Mouse (Mus musculus) large intestine, adult 2 months (tissue): ENCODE results near the gene Ap2a2. TPM values are rescaled to one million over a fixed set of nuclear protein-coding genes. Genes with fewer than 3 reads are reported as not detected.
"Not testable (repeated sequence)": the region's sequence is repeated elsewhere in the genome, so short reads cannot be mapped to it uniquely, and the experiment has no call there.

Source experiments
- DNase-seq: peaks from one replicate; pipeline ENCODE4 v3.0.0-alpha.2; 2012; ENCODE audit warnings: low read depth, low spot score
- WGBS: fragments of 180-500 bp; shearing (Covaris S2); methylation state at CpG from one replicate; pipeline ENCODE4 v1.1.7; 2018; 5-methylcytosine and 5-hydroxymethylcytosine counted together
- polyA plus RNA-seq: library from polyadenylated mRNA; depleted of rRNA; stranded (reverse); fragments of >200 nt; gene quantifications from 2 replicates; pipeline ENCODE4 v1.2.3, GENCODE M21; 2012

The Ap2a2 gene
- polyA plus RNA-seq, 1 experiment, result 66.6 TPM

DNA sequence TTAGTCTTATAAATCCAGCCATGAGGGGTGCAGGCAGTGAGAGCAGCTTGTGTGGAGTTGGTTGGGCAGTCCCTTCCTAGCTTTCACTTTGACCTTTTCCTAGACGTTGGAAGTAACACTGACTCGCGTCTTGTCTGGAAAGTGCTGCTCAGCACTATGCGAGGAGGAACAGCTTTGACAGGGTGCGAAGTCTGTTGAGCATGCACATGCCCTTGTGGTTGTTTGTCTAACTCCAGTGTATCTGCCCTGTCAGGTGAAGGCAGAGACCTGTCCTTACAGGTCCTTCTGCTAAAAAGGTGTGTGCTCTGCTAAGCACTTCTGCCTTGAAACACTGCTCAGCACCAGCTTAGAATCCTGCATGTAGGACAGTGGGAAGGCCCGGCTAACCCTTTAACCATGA lies 26.9 kb downstream of the Ap2a2 start:
- WGBS, result 74% methylated on average over 6 of the region's 6 CpGs
- no peak for DNase-seq

DNA sequence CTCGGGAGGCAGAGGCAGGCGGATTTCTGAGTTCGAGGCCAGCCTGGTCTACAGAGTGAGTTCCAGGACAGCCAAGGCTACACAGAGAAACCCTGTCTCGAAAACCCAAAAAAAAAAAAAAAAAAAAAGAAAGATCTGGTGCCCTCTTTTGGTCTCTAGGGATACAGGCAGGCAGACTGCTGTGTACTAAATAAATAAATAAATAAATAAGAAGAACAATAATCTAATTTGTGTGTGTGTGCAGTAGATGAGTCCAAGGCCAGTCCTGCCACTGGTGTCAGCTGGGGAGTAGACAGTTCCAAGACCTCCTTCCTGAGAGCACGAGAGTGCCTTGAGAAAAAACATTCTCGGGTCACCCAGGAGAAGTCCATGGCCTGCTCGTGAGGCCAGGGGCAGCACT lies 28.3 kb downstream of the Ap2a2 start:
- WGBS, result 95% methylated on average over 6 of the region's 7 CpGs
- not testable (repeated sequence) for DNase-seq

DNA sequence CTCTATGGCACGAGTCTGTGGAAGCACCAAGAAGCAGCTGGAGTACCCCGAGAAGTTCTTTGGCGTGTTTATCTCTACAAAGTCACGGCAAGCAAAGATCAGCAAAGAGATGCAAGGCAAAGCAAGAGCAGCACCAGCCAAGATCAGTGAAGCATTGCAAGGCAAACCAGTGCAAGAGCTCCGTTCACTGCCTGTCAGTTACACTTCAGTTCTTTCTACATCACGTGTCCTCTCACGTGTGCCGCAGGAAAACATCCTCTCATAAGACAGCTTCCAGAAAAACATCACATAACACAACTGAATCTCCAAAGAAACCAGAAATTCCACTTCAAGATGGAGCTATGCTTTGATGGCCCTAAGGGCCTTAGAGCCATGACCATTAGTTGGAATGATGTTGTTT lies 29.0 kb downstream of the Ap2a2 start:
- DNase-seq, result no peak
- WGBS, result 94% methylated on average over 8 of the region's 8 CpGs

DNA sequence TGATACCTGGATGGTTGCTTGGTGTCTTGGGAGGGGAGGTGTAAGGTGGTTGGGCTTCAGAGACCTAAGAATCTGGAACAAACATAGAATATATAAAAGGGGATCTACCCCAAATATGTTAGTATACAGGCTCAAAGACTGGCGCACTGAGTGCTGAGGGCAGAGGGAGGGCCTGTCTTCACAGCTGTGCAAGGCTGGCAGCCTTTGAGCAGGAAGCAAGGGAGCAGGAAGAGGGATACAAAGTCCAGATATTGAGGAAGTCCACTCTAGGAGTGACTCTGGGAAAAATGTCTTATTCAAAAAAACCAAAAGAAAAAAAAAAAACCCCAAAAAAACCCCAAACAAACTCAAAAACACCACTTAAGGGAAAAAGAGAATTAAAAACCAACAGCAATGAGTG lies 30.1 kb downstream of the Ap2a2 start:
- peak; percentile 60 for DNase-seq
- 8% methylated on average over 1 of the region's 1 CpGs for WGBS

DNA sequence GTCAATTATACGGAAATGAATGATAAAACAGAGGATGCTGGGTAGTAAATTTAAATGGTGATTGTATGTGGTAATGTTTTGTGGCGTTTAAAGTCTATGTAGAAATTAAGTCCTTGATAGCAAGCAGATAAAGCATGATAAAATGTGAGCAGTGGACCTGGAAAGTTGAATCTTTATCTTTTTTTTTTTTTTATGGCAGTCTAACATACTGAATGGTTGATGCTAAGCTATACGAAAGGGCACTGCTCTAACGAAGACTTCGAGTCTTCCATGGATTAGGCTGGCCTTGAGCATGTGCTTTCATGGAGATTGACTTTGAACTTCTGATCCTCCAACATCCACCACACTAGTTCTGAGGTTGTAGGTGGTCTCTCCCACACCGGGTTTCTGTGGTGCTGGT lies 31.1 kb downstream of the Ap2a2 start:
- WGBS, result 64% methylated on average over 6 of the region's 6 CpGs
- DNase-seq, result no peak

DNA sequence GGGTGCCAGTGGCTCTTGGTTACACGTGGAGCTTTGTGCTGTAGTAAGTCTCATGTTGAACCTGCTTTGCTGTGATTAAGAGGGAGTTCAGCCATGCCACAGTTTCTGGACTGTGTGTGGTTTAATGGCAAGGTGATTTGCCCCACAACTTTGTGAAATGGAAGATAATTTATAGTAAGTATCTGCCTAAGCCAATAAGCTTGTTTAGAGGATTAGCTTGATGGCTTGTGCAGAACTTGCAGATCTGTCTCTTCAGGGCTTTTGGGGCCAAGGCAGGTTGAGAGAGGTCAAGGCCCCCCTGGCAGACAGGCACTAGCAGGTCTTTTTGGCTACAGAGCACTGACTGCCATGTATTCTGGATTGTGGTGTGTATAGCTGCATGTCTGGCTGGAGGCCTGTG lies 35.0 kb downstream of the Ap2a2 start:
- no peak for DNase-seq
- WGBS, result 78% methylated on average over 1 of the region's 1 CpGs

DNA sequence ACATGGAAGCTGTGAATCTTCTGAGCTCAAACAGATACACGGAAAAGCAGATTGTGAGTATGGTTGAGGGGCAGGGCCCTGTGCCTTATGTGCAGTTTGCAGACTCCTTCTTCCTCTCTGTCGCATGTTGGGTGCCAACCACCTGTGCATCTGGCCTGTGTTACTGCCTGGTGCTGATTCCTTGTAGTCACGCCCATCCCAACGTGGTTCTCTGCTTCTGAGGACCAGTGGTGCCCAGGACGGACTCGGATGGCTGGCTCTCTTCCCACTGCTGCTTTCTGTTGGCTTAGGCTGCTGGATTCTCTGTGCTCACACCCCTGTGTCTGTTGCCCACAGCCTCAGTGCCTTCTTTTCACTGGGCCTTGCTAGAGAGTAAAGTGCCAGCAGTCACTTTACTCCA lies 35.6 kb downstream of the Ap2a2 start:
- no peak for DNase-seq
- 72% methylated on average over 6 of the region's 6 CpGs for WGBS

DNA sequence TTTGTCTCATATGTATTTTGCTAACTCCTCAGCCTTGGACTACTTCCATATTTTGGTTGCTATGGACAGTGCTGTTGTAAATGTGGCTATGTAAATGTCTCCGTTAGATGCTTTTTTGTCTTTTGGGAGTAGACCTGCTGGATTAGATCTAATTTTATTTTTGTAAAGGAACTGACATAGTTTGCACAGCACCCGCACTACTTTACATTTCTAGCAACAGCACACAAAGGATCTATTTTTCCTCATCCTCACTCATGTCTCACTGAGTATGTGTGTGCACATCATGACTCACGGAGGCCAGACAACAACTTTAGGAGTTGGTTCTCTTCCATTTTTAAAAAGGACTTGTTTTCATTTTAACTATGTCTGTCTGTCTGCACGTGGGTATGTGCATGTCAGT lies 45.7 kb downstream of the Ap2a2 start:
- no peak for DNase-seq
- WGBS, result 80% methylated on average over 4 of the region's 4 CpGs

DNA sequence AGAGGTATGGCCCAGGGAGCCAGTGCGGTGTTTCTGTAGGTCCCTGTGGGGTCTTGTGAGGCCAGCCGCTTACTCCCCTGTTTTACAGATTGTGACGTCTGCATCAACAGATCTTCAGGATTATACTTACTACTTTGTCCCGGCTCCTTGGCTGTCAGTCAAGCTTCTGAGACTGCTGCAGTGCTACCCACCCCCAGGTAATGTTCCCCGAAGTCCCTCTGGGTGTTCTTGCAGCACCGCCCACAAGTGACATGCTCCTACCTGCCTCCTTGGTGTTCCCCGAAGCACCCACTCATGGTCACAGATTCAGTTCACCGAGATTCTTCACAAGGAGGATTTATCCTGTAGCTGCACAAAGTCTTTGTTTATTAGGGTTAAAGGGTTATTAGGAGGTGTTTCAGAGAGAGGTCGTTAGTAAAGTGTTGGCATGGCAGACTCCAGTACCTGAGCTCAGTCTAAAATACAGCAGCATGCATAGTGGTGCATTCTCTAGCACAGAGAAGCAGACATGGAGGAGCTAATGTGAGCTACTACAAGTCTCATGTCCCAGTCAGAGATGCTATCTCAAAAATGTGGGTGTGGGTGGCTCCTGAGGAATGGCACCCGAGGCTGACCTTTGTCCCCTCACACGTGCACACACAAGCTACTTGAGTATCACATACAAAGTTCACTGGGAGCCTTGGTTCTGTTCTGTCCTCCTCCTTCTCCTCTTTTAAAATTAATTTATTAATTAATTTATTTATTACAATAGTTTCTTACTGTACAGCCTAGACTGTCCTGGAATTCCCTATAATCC lies 47.9 kb downstream of the Ap2a2 start:
- WGBS, result 75% methylated on average over 11 of the region's 11 CpGs
- no peak for DNase-seq

DNA sequence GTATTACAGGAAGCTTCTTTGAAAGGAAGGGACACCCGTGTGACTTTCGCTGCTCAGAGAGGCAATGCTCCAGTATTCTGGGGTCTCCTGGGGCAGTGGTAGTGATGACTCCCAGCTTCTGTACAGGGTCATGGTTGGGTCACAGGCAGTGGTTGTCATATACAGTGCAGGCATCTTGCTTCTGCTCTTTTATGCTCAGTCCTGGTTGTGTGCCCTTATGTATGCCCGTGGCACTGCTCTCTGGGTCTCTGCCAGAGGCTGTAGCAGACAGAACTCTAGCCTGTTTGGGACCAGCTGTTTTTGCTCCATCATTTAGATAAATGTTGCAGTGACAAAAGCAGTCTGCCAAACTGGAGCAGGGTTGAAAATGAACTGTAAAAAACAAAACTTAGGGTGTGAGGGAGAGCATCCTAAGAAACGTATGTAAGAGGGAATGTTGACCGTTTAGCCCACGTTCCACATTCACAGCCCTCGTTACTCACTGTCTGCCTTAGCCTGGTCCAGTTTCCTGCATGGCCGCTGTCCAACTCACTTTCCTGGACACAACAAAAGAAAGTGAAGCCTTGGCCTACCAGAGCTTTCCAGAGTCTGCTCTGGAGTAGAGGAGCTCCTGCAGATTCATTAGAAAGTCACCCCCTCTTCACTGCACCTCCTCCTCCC lies 49.9 kb downstream of the Ap2a2 start:
- WGBS, result 71% methylated on average over 8 of the region's 8 CpGs
- no peak for DNase-seq

DNA sequence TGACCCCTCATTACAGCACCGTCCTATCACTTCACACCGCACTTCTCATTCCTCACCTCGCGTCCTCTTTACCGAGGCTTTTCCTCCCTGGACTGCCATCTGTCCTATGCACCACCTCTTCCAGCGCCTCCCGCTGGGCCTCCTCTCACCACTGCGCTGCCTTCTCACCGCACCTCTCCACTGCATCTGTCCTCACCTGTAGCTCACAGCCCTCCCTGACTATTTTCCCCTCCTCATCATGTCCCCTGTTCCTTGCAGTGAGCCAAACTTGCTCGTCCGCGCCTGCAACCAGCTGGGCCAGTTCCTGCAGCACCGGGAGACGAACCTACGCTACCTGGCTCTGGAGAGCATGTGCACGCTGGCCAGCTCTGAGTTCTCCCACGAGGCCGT lies 50.4 kb downstream of the Ap2a2 start:
- WGBS, result 86% methylated on average over 18 of the region's 18 CpGs
- DNase-seq, result no peak

DNA sequence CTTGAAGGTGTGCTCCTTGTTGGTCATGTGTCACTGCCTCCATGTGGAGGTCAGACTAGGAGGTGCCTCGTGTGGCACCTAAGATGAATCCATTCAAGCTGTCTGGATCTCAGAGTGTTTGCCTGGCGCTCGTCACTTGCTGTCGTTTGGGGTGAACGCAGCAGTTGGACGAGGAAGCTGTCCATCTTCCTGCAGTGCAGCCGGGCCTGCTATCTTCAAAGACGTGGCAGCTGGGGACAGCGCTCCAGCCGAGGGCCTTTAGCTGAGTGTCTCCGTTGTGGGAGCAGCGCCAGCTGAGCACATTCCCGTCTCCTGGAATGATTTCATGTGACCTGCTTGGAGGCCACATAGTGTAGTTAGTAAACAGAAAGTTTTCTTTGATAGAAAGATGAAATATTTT lies 50.8 kb downstream of the Ap2a2 start:
- DNase-seq, result no peak

DNA sequence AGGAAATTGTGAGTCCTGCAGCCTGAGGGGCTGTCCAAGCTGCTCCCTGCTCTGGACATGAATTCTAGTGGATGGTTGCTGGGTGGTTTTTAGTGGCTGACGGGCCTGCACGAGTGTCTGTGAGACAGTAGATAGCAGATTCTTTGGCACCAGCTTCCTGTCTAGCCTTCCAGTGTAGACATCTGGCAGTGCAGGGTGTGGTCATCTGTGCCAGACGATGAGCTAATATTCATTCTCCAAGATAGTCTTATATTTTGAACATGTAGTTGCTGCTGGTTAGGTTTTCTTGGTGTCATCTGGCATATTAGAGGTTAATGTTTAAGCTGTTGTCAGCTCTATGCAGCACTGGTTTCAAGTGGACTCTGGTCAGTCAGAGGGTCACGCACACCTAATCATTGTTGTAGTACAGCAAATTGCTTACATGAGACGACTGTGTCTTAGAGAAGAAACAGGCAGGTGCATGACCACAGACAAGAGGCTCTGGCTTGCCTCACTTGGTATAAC lies 52.4 kb downstream of the Ap2a2 start:
- DNase-seq, result no peak
- WGBS, result 61% methylated on average over 5 of the region's 5 CpGs

More for the DNA sequence above, 50.8 kb downstream of the Ap2a2 start:
- WGBS, result 77% methylated on average over 13 of the region's 13 CpGs

DNA sequence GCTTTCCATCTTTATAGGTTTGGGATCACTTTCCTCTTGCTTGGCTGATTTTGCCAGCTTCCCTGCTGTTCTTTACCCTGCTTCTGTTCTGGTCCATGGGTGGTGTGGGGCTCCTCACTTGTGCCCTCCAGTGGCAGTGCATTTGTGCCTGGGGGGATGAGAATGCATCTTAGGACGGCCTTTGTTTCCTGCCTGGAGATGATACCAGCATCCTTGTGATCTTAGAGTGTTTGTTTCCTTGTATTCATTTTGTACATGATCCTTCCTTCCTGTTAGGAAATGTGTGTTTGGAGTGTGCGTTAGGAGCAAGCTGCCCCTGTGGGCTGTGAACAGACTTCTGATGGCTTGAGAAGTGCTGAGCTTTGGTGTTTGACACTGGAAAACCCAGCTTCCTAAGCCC lies 62.2 kb downstream of the Ap2a2 start:
- 85% methylated on average over 2 of the region's 2 CpGs for WGBS
- no peak for DNase-seq

DNA sequence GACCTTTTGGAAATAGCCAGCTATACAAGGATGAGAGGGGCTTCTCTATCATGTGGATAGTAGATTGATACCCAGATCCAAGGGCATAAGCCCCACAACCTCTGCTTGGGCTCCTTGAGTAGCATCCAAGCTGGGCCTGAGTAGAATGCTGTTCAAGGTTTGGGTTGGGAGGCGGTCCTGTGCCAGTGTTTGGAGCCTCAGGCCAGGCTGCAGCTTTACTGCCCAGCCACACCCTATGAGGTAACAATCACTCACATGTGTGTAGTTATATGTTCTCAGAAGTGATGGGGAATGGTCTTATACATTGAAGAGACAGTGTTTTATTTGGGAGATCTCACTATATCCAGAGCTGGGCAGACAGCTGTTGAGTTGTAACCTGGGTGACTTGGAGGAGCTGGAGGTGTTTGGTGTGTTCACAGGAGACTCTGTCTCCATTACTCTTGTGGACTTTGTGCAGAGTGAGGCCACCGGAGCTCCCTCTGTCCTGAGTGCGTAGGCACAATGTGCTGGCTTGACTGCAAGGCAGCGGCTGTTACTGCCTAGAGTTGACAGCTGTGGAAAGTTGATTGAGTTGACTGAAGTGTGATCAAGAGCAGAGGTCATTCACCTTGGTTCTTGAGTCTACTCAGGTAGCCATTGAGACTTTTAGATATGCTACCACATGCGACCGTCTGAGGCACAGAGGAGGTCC lies 63.3 kb downstream of the Ap2a2 start:
- WGBS, result 86% methylated on average over 6 of the region's 6 CpGs
- DNase-seq, result no peak

DNA sequence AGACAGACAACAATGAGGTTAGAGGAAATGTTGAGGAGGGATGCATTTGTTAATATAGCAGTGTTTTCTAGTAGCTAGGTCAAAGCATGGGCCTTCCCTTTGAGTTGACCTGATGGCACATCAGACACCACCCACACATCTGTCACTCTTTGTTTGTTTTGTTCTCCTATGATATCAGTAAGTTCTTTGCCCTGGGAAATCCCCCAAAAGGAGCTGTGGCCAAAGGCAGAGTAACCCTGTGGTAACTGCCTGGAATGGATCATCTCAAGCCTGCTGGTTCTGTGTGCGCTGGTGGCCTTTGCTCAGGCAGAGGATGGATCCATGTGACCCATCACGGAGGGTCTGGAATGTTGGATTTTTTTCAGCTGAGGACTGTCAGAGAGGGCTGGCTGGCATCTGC lies 66.0 kb downstream of the Ap2a2 start:
- DNase-seq, result no peak
- 83% methylated on average over 2 of the region's 2 CpGs for WGBS

DNA sequence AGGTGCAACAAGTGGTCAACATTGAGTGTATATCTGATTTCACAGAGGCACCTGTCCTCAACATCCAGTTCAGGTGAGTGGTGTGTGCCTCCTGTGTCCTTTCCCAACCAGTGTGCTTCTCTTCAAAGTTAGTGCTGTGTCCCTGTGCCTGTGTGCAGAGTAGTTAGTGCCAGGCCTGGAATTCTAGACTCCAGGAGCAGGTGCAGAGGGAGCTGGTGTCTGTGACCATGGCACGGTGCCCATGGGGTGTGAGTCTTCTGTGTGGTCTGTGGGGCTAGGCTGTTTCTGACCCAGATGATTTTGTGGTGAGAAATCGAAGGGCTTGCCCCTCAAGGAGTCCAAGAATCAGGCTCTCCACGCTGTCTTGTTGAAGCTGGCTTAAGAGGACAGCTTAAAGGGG lies 67.3 kb downstream of the Ap2a2 start:
- WGBS, result 84% methylated on average over 3 of the region's 3 CpGs
- no peak for DNase-seq

DNA sequence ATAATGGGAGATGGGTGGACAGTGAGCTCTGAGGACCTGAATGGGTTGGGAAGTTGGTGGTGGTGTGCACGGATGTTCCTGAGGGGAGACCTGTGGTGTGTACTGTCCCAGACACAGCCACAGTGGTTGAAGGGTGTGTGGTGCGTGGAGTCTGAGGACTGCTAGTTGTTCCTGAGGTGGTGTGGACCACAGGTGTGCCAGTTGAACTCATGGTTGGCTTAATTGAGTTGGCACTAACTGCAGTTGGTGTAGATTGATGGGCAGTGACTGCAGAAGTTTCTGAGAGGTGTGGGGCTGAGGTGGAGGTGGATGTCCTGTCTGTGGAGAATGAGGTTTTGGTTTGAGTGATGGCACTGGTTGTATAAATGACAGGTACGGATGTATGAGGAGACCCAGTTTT lies 76.1 kb downstream of the Ap2a2 start:
- DNase-seq, result not testable (repeated sequence)
- 97% methylated on average over 2 of the region's 3 CpGs for WGBS

DNA sequence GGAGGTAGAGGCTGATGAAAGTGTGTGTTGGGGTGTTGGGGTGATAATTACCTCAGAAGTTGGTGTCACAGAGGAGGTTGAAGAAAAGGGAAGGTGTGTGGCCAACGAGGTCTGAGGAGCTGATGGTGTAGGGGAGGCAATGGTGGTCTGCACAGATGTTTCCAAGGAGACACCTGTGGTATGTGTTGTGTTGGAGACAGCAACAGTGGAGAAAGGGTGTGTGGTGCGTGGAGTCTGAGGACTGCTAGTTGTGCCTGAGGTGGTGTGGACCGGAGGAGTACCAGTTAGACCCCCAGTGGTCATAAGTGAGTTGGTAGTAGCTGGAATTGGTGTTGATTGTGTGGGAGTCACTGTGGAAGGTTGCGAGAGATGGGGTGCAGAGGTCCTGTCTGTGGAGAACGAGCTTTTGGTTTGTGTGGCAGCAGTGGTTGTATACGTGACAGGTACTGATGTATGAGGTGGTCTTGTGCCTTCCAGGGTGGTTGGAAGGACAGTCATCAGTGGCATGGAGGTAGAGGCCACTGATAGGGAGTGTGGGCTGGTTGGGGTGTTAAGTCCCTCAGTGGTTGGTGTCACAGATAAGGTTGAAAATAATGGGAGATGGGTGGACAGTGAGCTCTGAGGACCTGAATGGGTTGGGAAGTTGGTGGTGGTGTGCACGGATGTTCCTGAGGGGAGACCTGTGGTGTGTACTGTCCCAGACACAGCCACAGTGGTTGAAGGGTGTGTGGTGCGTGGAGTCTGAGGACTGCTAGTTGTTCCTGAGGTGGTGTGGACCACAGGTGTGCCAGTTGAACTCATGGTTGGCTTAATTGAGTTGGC lies 76.8 kb downstream of the Ap2a2 start:
- DNase-seq, result not testable (repeated sequence)
- WGBS, result 93% methylated on average over 6 of the region's 8 CpGs
